Mouse (Mus musculus) olfactory bulb, adult 2 months (tissue): ENCODE measurements around the gene Cnot6.

Experiments
- CTCF ChIP-seq: fragments of 200-500 bp; IDR thresholded peaks from 2 replicates; pipeline ENCODE4 v1.5.1; 2012; ENCODE audit warnings: low read depth, mild to moderate bottlenecking, low read length, moderate library complexity; ENCODE audit not compliant: insufficient read depth
- POLR2A ChIP-seq: fragments of 200-500 bp; IDR thresholded peaks from 2 replicates; pipeline ENCODE4 v1.6.1; 2012; ENCODE audit warnings: mild to moderate bottlenecking, low read depth, low read length, moderate library complexity; ENCODE audit not compliant: insufficient read depth

- TF ChIP-seq CTCF: no peak
- no peak for TF ChIP-seq POLR2A
Measured at GRCm38 (mm10) chr11:49707834-49708233, 4.7 kb downstream of the Cnot6 start.
